Mouse (Mus musculus): ENCODE results near the gene Gng12. TPM values are rescaled to one million over a fixed set of nuclear protein-coding genes. Genes with fewer than 3 reads are reported as not detected.

The Gng12 gene
- polyA plus RNA-seq, 1 experiment: 29.8 TPM

- WGBS: 51% methylated on average over 8 of the region's 8 CpGs
- 0 out of 2 replicates have a peak, but pooled peaks cover 4% of the 10 kb centered on the region for H3K4me1 ChIP-seq (ENCODE audit: control insufficient read depth, insufficient read depth, low read length)
- H3K4me3 ChIP-seq (replicated peaks; ENCODE audit: extremely low read depth, low read depth, low read length): no peak overlapping the region
- no peak for DNase-seq
- TF ChIP-seq POLR2A (IDR thresholded peaks at IDR 0.05; ENCODE audit: borderline replicate concordance, extremely low read depth, low read depth, low read length) (no peak), CTCF (IDR thresholded peaks at IDR 0.05; ENCODE audit: insufficient read depth, low read length) (no peak)
Measured at GRCm38 (mm10) chr6:67069219-67069762, 173.1 kb downstream of the Gng12 start.

- no peak overlapping the region for H3K4me3 ChIP-seq (replicated peaks; ENCODE audit: extremely low read depth, low read depth, low read length)
- TF ChIP-seq POLR2A (IDR thresholded peaks at IDR 0.05; ENCODE audit: borderline replicate concordance, extremely low read depth, low read depth, low read length): no peak
- no peak for TF ChIP-seq CTCF (IDR thresholded peaks at IDR 0.05; ENCODE audit: insufficient read depth, low read length)
- 42% methylated on average over 9 of the region's 9 CpGs for WGBS
- 0 out of 2 replicates have a peak, but pooled peaks cover 4% of the 10 kb centered on the region for H3K4me1 ChIP-seq (ENCODE audit: control insufficient read depth, insufficient read depth, low read length)
- DNase-seq: no peak
Measured at GRCm38 (mm10) chr6:67069800-67070315, 173.7 kb downstream of the Gng12 start.

Other genes starting within 250 kb of the Gng12 start
- not detected in 2 replicates for gene Vmn1r35, start 210.5 kb upstream of the Gng12 start, polyA plus RNA-seq (2012; rRNA removed)
- not detected in 2 replicates for gene Vmn1r36, start 177.2 kb upstream of the Gng12 start, polyA plus RNA-seq (2012; rRNA removed)
- not detected in 2 replicates for gene Vmn1r37, start 167.0 kb upstream of the Gng12 start, polyA plus RNA-seq (2012; rRNA removed)
- gene Vmn1r38, start 113.8 kb upstream of the Gng12 start, polyA plus RNA-seq (2012; rRNA removed): not detected in 2 replicates
- not detected in 2 replicates for gene Vmn1r39, start 85.8 kb upstream of the Gng12 start, polyA plus RNA-seq (2012; rRNA removed)
- gene Gadd45a, start 141.1 kb downstream of the Gng12 start, polyA plus RNA-seq (2012; rRNA removed): 31.0 and 32.7 TPM in 2 replicates

Measured in lung, adult 2 months (tissue).